Mouse (Mus musculus) megakaryocyte, embryonic 14.5 days (primary cell): ENCODE results near the gene Syne1.

ENCODE experiments used
- FLI1 ChIP-seq: IDR thresholded peaks from 2 replicates; pipeline ENCODE4 v1.6.1; 2012; ENCODE audit warnings: low read length, inconsistent platforms, mixed read lengths
- GATA1 ChIP-seq: IDR thresholded peaks from 3 replicates; pipeline ENCODE4 v1.6.1; 2012; ENCODE audit warnings: mixed read lengths, low read length, inconsistent platforms, borderline replicate concordance

GRCm38 (mm10) chr10:5215943-5216342 lies 335.3 kb downstream of the Syne1 start:
- TF ChIP-seq GATA1, result no peak
- no peak for TF ChIP-seq FLI1
